Mouse (Mus musculus) small intestine, adult 2 months (tissue): ENCODE measurements at regions not wholly inside any gene's neighbourhood (a gene's known extent, or its start where the extent isn't known, plus 50 kb on each side); places are given as distances from the start of the nearest gene placed in this dataset.

ENCODE experiments used
- CTCF ChIP-seq: fragments of 200-500 bp; IDR thresholded peaks from 2 replicates; pipeline ENCODE4 v1.5.1; 2012; ENCODE audit warnings: low read depth, mild to moderate bottlenecking, control low read depth, inconsistent platforms, low read length, moderate library complexity, mixed read lengths; ENCODE audit not compliant: insufficient replicate concordance, insufficient read length; ENCODE audit errors: extremely low read depth
- POLR2A ChIP-seq: fragments of 200-500 bp; IDR thresholded peaks from 2 replicates; pipeline ENCODE4 v1.6.1; 2012; ENCODE audit warnings: low read depth, mild to moderate bottlenecking, control low read depth, inconsistent platforms, low read length, moderate library complexity

DNA sequence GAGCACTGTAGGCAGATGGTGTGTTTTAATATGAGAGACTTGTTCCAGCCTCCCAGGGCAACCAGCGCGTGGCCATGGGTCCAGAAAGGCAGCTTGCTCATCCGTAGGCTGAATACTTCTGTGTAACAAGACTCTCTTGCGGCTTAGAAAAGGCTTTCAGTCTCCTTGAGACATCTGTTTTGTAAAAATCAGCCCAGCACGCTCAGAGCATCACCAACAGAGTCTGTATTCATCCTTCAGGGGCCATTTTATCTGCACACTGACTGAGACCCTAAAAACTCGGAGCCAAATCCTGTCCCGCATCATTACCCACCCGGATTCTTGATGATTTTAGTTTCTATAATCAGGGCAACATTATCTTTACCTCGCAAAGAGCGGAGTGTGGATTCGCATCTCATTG, 396.4 kb upstream of the Klf4 start:
- TF ChIP-seq POLR2A: no peak
- no peak for TF ChIP-seq CTCF
